Mouse (Mus musculus) bone marrow macrophage, adult 2 months (primary cell): ENCODE data around the gene Btg3.

Experiments used
- CTCF ChIP-seq: IDR thresholded peaks from 2 replicates; pipeline ENCODE4 v1.5.1; 2012; ENCODE audit warnings: low read depth, mild to moderate bottlenecking, low read length, moderate library complexity
- POLR2A ChIP-seq: IDR thresholded peaks from 2 replicates; pipeline ENCODE4 v1.6.1; 2012; ENCODE audit warnings: mild to moderate bottlenecking, low read depth, low read length, borderline replicate concordance

GRCm38 (mm10) chr16:78389122-78389521 lies 12.1 kb upstream of the Btg3 start:
- TF ChIP-seq CTCF = no peak
- TF ChIP-seq POLR2A = no peak
